Mouse (Mus musculus): ENCODE measurements around the gene Ddi2. TPM values are rescaled to one million over a fixed set of nuclear protein-coding genes. Genes with fewer than 3 reads are reported as not detected.
"Not testable (repeated sequence)": the region's sequence is repeated elsewhere in the genome, so short reads cannot be mapped to it uniquely, and the experiment has no call there.

Gene Ddi2
- 10 to 100 TPM; 45.1 to 46.9 TPM for total RNA-seq (2021)

- DNase-seq: peak; percentile 90 to 91
These were observed at the start of gene Ddi2 for GRCm38 (mm10) chr4:141722731-141723672. Gene Ddi2, minus strand, starts transcription at chr4:141723419.

GRCm38 (mm10) chr4:141773019-141773418 lies 49.8 kb upstream of the Ddi2 start:
- not testable (repeated sequence) for DNase-seq

- DNase-seq: no peak
These were observed 48.6 kb upstream of the Ddi2 start for GRCm38 (mm10) chr4:141771823-141772222.

- DNase-seq: no peak
These were observed 46.4 kb upstream of the Ddi2 start for GRCm38 (mm10) chr4:141769501-141770160.

GRCm38 (mm10) chr4:141767353-141768036 lies 44.3 kb upstream of the Ddi2 start:
- peak; percentile 28 to 30 for DNase-seq

GRCm38 (mm10) chr4:141766668-141767352 lies 43.6 kb upstream of the Ddi2 start:
- peak in 1 of 2 experiments; percentile 41 for DNase-seq

GRCm38 (mm10) chr4:141766316-141766667 lies 43.1 kb upstream of the Ddi2 start:
- peak in 1 of 2 experiments; percentile 29 for DNase-seq

GRCm38 (mm10) chr4:141765008-141765407 lies 41.8 kb upstream of the Ddi2 start:
- DNase-seq: no peak

- DNase-seq: no peak
These were observed 40.3 kb upstream of the Ddi2 start for GRCm38 (mm10) chr4:141763476-141763875.

GRCm38 (mm10) chr4:141762102-141762598 lies 38.9 kb upstream of the Ddi2 start:
- no peak for DNase-seq

GRCm38 (mm10) chr4:141760942-141761341 lies 37.7 kb upstream of the Ddi2 start:
- DNase-seq: no peak

- no peak for DNase-seq
These were observed 35.8 kb upstream of the Ddi2 start for GRCm38 (mm10) chr4:141758874-141759542.

GRCm38 (mm10) chr4:141757124-141757523 lies 33.9 kb upstream of the Ddi2 start:
- no peak for DNase-seq

GRCm38 (mm10) chr4:141755375-141755930 lies 32.2 kb upstream of the Ddi2 start:
- DNase-seq: no peak

- DNase-seq: no peak
These were observed 28.8 kb upstream of the Ddi2 start for GRCm38 (mm10) chr4:141752076-141752421.

GRCm38 (mm10) chr4:141751419-141752075 lies 28.3 kb upstream of the Ddi2 start:
- no peak for DNase-seq

- no peak for DNase-seq
These were observed 27.6 kb upstream of the Ddi2 start for GRCm38 (mm10) chr4:141750826-141751225.

GRCm38 (mm10) chr4:141749557-141749956 lies 26.3 kb upstream of the Ddi2 start:
- no peak for DNase-seq

GRCm38 (mm10) chr4:141746578-141747346 lies 23.5 kb upstream of the Ddi2 start, which contains the start of gene Agmat:
Gene Agmat, plus strand, starts transcription at chr4:141746672.
- no peak for DNase-seq

- DNase-seq: no peak
These were observed 19.2 kb upstream of the Ddi2 start for GRCm38 (mm10) chr4:141742381-141742780.

All from layer of hippocampus, postnatal 36 days (tissue).